Mouse (Mus musculus) thymus, postnatal 4 days (tissue): ENCODE data around the gene Inpp5a.

Experiments
- DNase-seq: peaks from one replicate; pipeline ENCODE4 v3.0.0; 2021

The Inpp5a gene

DNA sequence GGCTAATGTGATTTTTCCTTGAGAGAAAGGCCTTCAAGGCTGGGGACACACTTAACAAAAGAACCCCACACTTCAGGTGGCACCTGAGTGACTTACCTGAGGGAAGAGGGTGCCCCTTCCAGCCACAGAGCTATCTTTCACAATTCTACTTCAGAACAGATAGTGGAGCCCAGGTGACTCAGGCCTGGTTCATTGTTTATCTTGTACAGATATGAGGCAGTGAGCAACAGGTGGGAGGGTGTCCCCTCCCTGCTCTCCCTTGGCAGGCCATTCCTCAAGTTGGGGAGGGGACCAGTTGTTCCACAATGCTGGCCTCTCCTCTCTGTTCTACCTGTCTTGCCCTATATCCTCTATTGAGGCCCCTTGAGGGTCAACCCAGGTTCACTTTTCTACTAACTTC, 17.5 kb upstream of the Inpp5a start:
- no peak for DNase-seq

DNA sequence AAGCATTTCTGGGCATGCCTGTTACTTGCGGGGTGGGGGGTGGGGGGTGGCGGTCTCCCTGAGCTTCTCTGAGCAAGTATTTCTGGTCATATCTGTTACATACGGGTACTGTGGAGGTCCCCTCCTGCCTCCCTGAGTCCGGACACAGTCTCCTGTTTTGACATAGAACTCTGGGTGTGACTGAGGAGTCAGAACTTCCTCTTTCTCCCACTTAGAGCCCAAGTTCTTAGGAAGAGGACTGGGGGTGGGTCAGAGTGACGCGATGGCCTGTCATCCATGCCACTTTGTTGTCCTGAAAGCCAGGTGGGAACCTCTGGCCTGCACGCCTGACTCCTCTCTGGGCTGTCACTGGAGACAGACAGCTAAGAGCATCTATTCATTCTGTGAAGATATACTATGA, 11.5 kb upstream of the Inpp5a start:
- DNase-seq = no peak

DNA sequence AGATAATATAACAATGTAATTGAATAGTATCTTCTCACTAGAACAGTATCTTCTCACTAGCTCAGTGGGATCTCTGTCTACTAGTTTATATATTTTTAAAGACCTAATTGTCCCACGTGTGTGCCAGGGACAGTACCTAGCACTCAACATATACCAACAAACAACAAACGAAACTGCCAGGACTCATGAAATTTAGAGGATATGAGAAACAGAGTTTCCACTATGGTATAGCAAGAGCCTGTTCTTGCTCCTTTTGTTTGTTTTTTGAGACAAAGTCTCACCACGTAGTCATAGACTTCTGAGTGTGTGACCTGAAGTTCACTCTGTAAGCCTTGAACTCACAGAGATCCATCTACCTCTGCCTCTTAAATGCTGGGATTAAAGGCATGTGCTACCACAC, 10.6 kb upstream of the Inpp5a start:
- DNase-seq = no peak

DNA sequence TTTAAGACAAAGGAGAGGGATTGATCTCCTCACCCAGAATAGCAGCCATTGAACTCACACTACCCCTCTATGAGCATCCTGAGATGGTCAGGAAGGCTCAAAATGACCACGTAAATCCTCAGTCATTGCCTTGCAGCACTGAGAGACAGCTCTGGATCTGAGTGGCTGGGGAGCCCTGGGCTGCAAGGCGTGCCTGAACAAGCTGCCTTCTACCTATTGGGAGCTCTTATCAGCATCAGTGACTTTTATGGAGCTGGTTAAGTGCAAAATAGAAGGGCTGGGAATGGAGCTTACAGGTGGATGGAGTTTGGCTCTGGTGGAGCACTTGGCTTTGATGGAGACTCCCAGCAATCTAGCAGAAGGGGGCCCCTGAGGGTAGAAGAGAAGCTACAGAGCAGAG, 9.2 kb upstream of the Inpp5a start:
- no peak for DNase-seq

DNA sequence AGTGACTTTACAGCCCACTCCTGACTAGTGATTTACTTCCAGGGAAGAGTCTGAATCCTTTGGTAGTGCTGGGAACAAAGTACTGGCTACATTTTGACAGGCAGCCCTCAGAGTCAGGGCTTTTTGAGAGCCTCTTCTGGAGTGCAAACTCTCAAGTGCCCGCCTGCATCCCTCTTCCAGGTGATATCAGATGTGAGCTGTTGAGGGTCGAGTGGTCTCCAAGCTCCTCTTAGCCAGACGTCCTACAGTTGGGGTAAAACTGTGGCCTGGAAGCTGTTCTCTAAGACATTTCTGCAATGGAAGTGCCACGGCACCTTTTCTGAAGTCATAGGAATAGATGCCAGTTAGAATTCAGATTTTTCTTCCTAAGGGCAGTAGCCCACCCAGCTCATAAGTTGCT, 8.7 kb upstream of the Inpp5a start:
- DNase-seq = no peak

DNA sequence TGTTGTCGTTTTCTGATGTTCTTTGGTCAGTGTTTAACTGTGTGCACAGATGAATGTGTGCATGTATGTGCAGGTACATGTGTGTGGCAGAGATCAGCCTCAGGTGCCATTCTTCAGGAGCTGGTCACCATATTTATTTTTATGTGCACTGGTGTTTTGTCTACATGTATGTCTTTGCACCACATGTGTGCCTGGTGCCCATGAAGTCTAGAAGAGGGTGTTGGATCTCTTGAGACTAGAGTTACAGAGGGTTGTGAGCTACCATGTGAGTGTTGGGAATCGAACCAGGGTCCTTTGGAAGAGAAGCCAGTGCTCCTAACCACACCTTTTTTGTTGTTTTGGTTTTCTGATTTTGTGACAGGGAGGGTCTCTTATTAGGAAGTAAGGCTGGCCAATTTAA, 7.0 kb upstream of the Inpp5a start:
- no peak for DNase-seq

DNA sequence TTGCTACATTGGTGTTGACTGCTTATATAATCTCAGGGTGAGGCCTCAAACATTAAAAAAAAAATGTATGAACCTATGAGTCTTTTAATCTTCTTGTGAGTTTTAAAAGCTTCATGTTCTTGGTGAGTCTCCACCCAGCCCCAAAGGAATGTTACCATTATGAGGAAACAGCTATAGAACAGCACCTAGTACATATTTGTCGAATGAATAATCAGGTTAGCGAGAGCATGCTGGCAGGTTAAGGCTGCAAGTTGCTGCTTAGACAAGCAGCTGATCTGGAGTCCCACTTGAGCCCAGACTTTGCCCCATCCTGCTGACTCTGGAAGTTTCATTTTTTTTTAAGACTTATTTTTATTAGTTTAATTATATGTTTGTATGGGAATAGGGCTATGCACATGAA, 6.1 kb upstream of the Inpp5a start:
- no peak for DNase-seq

DNA sequence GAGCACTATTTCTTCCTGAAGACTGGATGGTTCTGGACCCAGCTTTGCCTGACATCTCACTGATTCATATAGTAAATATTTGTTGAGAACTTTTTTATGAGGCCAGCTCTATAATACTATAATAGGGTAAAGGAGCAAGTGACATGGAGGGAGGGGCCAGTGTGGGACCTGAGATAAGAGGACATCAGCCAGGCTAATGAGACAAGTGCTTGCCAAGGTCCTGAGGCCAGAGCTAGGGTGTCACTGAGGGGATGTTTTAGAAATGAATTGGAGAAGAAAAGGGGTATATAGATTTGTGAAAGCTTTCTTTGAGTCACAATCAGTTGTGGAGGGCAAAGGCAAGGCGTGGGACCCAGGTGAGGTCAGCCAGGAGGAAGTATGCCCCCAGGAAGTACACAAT, 4.4 kb upstream of the Inpp5a start:
- no peak for DNase-seq

DNA sequence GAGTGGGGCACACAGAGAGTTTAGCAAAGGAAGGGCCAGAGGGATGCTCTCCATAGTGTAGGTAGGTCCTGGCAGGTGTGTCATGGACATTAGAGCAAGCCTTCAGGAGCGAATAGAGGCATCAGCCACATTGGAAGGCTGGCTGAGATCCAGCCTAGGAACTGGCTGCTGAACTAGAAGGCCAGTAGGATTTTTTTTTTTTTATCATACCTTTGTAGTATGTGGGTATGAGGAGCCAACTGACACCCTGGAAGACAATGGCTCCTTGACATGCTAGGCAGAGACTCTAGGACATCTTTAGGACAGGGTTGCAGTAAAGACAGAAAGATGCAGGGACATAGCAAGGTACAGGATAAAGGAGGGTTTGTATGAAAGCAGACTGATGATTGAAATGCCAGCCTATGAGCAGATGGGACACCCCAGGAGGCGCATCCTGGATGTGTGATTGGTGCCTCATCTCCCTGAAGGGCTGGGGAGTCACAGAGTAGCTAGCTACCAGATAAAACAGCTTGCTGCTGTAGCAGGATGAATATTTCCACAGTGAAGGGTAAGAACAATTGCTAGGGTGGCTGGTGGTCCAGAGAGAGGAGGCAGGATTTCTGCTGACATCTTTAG, 3.9 kb upstream of the Inpp5a start:
- DNase-seq = no peak

DNA sequence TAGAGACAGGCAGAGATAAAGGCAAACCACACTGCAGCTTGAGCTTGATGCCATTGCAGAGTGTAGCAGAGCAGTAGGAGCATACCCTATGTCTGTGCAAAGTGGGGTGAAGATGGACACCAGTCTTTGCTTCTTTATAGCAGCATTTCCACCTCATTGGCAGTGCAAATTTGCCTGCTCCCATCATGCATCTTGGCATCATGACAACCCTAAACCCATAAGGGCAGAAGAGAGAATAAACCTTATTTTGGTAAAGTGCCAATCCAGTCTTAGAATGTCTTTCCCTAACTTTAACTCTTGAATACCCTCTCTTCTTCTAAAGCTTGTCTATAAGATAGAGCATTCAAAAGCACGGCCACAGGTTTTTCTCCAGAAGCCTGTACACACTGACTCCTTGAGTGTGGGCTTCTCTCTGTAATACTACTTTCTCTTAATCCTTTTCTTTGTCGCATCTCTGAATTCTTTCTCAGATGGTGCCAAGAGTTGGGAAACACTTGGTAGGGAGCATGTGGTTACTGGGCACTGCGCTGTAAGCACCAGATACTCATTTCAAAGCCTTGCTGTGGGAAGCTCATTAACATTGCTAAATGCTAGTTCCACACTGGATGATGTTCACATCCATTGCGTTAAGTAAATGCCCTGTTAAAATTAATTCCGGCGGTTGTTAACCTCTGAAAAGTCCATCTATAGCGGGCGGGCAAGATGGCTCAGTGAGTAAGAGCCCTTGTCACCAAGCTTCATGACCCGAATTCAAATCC, 1.8 kb upstream of the Inpp5a start:
- no peak for DNase-seq

DNA sequence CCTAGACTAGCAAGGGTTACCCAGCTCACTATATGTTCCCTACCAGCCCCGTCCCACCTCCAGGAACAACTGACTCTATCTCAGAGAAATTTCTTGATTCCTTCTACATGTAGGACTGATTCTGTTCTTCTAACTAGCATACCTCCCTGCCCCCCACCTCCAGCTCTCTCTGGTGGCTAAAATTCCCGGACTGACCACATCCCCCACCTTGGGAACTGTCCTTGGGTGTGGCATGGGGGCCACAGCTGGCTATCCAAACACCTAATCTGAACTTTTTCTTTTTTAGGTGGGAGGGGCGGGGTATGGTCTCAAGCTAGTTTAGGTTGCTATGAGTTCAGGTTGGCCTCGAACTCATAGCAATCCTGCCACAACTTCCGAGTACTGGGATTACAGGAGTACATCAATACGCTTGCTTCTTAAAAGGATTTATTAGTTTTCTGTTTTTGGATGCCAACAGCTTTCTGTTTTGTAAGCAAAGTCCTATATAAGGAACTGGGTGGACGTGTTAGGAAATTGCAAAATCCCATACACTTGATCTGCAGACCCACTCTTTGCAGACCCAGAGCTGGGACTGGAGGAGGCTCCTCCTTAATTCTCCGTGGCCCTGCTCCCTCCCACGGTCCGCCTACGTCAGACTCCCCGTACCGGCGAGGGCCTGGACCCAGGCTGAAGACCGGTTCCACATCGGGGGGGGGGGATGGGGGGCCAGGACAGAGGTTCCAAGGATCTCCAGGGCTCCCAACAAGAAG, 814 bp upstream of the Inpp5a start:
- DNase-seq = peak; percentile 19

DNA sequence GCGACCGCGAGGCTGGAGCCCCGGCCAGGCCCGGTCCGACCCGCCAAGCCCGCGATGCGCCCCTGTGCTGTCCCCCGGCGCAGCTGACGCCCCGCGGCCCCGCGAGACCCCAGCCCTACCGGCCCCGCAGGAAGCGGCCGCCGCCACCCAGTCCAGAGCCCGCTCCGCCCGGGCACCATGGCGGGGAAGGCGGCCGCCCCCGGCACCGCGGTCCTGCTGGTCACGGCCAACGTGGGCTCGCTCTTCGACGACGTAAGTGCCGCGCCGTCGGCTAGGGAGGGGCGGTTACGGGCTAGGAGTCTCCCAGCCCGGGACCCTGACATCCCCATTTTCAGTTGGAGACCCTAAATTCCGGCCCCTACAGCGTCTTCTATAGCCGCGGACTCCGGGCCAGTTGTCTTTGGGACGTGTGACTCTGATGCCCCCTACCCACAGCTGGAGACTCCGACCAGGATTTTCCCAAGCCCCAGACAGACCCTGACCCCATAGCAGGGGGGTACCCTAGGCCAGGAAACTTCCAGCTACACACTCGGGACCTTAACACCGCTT, 378 bp downstream of the Inpp5a start:
- DNase-seq = no peak

DNA sequence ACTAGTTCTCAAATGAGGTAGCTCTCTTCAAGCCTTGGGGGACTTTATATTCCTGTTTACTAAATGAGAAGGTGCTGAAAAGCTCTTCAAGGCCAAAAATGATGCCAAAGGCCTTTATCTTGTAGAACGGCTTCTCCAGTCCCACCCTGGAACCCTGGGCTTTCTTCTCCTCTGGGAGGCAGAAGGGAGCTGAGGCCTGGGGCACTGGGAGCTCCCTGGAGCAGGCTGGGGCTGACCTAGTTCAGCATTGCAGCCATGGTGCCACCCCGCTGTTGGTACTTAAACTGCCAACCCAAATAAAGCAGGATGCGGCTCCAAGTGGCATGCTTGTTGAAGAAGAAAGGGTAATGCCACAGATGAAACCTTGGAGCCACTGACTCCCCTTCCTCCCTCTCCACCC, 1.5 kb downstream of the Inpp5a start:
- DNase-seq = peak; percentile 27

DNA sequence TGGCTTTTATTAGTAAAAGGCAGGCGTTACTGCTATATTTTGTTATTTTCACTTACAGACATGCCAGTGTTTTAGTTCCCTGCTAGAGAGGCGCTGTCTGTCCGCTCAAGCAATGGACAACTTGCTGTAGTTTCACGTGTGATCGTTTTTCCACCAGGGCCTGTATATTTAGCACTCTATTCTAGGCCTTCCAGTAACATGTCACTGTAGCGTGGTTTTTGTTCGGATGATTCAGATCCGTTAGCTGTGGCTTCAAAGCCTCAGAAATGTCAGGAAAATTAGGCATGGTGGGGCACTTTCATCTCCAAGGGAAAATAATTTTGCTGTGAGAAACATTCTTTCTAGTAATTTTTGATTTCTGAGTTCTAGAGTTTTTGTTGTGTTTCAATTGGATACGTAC, 2.0 kb downstream of the Inpp5a start:
- DNase-seq = no peak

DNA sequence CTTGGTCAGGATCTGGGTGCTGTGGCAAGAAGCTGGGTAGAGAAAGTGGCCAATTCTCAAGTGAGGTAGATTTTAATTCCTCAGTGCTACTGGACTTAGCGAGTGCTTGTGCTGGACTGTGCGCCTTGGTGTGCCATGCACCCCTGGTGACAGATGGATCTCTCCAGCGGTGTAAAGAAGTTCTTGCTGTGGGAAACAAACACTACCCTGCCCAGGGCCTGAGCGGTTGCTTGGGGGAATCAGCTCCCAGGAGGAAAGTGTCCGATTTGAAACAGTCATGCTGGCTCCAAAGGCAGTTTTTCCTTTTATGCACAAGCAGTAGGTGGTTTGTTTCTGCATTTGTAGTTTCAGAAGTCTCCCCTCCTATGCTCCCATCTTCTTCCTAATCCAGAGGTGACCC, 2.8 kb downstream of the Inpp5a start:
- no peak for DNase-seq

DNA sequence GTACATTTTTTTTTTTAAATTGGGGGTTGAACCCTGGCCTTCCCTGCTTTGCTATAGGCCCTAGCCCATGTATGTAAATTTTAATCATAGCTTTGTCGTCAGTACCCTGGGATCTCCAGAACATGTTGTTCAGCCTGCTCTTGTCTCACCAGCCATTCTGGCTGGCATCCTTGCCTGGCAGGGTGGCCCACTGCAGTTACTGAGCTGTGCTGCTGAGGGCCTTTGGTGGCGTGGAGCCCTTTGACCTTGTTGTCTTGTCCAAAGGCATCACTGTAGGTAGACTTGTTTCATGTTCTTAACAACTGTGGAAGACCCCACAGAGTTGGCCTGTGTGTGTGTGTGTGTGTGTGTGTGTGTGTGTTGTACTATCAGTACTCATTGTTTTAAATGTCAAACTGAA, 3.2 kb downstream of the Inpp5a start:
- no peak for DNase-seq

DNA sequence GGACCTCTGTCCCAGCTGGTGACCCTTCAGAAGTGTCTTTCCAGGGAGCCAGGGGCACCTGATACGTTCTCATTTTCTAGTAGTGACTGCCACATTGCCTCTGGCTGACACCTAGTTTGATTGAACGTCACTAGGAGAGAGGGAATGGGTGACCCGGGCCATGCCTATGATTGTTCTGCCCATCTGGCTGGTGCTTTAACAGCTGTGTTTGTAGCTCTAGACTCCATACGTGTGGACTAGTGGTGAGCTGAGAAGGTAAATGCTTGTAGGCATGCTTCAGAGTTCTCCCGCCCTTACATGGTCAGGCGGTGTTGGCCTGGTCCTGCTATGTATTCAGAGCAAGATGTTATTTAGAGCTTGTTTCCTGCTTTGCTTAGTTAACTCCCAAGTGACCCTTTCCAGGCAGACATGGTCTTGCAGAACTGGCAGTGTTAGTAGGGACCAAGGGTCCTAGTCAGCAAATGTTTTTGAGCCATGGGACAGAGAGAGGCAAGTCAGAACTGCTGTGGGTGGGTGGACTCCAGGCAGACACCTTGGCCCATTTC, 3.9 kb downstream of the Inpp5a start:
- DNase-seq = no peak

DNA sequence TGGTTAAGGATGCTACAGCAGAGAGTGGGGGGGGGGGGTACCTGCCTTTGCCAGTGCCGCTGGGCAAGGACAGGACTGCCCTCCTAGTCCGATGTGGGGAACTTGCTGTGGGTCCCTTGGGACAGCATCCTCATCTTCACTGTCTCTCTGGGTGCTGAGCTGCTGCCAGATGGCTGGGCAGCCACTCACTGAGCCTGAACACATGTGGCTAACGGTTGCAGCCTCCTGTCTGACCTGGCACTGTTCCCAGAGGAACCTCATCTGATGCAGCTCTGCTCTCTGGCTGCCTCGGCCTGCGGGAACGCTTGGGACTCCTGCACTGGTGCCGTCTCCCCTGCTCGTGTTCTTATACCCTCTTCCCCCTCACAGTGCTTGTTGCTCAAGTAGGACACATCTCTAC, 8.6 kb downstream of the Inpp5a start:
- no peak for DNase-seq

DNA sequence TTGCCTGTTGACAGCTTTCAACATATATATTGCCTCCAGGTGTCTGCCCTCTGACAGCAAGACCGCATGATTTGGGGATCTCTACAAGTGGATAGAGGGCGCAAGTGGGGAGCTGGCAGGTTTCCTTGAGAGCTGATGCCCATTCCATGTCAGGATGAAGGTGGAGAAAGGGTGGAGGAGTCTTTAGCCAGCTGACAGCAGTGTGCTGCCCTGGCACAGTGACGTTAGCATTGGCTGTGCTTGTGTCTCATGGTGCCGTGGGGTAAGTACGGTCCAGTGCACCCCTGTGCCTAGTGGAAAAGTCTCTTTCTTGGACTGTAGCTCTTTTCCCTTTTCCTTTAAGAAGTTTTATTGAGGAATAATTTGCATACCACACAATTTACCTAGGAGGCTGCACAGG, 9.2 kb downstream of the Inpp5a start:
- no peak for DNase-seq

DNA sequence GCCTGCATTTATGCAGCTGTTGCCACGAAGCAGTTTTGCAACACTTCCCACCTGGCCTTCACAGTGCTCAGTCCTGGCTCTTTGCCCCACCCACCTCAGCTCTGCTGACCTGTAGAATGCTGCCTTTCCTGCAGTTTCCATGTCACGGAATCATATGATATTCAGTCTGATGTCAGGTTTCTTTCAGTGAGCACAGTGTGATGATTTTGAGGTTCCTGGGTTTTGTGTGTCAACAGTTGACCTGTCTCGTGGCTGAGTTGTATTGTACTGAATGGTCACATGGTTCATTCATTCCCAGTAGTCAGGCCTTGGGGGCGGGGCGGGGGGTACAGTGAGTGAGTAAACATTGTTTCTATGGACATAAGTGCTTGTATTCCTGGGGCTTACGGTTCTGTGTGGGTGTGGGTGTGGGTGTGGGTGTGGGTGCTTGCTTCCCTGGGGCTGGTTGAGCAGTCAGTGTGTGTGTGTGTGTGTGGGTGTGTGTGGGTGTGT, 9.7 kb downstream of the Inpp5a start:
- DNase-seq = peak; percentile 21

DNA sequence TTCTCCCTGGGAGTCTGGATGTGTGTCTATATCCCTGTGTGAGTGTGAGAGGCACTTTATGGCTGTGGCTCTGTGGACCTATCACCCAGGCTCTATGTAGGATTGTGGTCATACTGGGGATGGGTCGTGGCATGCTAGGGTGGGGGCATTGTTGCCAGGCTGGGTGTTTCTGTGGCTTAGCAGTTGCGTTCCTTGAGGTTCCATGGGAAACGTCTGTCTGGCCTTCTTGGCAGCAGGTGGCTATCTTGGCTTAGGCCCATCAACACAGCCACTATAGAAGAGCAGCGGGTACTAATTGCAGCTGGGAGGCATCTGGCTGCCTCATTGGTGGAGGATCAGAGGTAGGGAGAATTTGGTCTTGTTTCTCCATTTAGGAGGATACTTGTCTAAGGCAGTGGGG, 10.7 kb downstream of the Inpp5a start:
- DNase-seq = no peak

DNA sequence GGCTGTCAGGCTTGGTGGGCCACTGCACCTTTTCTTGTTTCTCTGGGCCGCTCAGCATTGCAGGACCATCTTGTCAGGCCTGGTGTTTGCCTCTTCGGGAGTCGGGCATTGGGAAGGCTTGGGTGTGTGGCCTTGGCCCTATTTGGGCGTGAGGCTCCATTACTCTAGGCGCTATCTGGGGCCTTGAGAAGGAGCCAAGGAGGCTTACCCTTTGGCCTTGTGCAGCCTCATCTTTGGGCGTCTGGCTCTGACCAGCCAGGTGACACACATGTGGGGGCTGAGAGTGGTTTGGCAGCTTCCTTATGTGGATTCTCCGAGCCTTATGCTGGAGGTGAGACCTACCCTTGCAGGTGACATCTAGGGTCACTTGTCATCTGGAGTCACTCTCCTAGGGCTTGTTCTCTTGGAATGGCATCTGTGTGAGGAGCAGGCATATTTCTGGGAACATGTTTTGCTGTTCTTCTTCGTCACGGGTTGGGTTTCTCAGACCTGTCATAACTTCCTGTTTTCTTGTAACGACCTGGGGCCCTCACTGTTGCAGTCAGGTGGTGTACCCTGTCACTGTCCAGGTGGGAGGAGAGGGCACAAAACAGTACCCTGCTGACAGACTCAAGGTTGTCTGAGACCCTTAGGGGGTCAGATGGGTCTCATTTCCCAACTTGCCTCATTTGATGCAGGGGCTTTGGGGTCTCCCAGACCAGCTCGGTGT, 11.2 kb downstream of the Inpp5a start:
- DNase-seq = peak; percentile 37

DNA sequence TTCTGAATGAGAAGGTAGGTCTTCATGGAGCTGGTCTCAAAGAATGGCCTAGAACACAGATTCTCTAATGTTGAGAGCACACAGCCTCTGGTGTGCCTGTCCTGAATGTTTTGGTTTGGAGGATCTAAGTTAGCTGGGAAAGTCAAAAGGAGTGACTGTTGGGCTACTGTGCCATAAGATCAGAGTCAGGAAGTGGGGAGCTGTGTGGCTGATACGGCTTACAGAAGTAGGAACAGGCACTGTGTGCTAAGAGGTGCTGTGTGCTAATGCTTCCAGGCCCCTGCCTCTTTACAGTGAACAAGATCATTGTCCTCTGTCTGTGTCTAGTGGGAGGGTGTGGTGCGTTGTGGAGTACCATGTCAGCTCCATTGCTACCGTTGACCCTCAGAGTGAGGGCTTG, 12.0 kb downstream of the Inpp5a start:
- DNase-seq = peak; percentile 33
